Mouse (Mus musculus) WW6 (cell line): ENCODE results near the gene Hltf.
"Not testable (repeated sequence)": the region's sequence is repeated elsewhere in the genome, so short reads cannot be mapped to it uniquely, and the experiment has no call there.

Experiments used
- DNase-seq: peaks from one replicate; pipeline ENCODE4 v3.0.0-alpha.2; 2013; ENCODE audit warnings: low read depth, low spot score

The Hltf gene

DNA sequence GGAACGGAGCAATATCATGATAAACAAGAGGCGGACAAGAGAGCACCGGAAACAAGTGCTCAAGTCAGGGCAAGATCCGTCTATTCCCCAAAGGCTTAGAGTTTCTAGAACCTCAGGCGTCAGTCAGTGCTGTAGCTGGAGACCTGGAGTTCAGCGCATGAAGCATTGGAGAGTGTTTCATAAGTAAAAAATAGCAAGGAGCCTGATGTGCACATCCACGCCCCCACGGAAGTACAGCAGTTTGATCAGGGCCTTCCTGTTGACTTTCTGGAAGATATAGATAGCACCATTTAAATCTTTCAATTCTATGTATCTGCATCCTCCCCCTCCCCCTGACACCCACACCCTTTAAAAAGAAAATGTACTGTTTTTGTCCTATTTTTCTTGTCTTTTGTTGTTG is 46.7 kb downstream of the Hltf start:
- no peak for DNase-seq

DNA sequence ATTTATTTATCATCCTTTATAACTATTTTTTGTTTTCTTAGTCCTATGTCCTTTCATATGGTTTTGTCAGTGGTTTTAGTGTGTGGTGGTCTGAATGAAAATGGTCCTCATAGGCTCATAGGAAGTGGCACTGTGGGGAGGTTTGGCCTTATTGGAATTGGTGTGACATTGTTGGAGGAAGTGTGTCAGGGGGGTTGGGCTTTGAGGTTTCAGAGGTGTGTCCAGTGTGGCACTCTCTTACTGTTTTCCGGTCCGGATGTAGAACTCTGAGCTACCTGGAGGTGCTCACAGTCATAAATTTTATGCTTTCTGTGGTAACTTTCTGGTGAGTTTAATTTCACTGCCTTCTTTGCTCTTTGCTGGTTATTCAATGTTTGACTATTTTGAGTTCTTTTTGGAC is 47.2 kb downstream of the Hltf start:
- DNase-seq: no peak

DNA sequence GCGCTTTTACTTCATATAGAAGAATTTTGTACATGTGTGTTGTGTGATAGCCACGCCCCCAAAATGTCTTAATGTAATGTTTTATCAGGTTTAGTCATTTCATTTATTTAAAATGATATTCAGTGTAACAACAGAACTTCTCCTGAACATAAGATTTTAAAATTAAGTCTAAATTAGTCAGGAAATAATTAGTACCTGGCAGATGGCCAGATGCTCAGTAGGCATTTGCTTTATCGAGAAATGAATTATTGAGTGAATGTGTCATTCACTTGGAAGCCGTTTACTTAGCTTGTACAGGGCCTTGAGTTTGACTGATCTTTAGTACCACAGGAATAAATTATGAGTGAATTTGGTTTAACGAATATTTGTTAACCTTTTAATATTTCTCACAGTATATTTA is 51.3 kb downstream of the Hltf start:
- no peak for DNase-seq

DNA sequence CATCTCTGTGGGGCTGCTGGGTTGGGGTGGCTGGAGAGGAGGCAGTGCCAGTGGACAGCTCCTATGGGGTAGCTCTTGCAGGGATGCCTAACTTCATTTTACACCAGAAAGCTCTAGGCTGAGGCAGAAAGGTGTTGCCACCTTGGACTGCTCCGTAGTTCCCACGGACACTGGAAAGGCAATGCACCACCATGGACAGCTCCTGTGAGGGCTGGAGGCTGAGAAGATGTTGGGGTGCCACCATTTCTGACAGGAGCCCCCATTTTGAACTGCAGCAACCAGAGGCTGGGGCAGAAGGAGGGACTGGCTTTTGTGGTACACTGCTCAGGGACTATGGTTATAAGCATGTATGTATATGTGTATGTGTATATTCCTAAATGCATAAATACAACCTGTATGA is 54.3 kb downstream of the Hltf start:
- DNase-seq: no peak

DNA sequence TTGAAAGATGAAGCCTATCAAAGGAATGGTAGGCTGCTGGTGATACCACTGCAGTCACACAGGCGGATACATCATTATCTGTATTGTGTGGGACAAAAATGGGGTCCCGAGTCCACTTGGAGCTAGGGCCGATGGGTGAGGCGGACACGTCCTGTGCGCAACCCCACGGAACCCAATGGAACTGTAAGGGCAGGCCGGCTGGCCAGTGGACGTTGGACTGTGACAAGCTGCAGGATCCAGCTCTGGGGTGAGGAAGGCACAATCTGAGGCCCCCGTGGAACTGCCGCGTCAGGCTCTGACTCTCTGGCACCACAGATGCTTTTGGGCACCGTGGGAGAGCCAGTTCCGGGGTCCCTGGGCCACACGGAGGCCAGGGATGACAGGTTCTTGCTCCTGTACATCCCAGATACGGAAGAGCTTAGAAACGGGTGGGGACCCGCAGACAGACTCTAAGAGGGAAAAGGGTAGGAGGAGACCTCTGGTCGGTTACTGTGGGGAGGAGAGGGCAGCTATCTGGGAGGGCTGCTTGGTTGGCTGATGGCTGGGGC is 61.5 kb downstream of the Hltf start:
- no peak for DNase-seq

DNA sequence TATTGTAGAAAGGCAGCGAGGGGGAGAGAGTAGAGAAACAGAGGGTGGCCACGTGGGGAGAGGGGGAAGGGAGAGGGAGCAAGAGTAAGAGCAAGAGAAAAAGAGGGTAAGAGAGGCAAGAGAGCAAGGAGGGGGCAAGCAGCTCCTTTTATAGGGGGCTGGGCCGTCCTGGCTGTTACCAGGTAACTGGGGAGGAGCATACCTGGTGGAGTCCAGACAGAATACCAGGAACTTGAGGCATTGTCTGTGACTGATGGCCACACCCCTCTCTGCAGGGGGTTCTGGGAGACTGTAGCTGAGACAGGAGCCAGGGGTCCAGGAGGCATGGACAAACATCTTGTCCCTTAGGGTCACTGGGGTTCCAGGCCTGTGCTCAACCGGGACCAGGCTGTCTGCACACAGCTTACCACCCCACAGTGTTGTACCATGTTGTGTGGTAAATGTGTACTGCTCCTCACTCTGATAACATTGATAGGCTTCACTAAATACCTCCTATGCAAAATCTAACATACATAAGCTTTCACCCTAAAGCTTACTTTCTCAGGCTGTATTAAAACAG is 62.2 kb downstream of the Hltf start:
- DNase-seq: peak; percentile 36

DNA sequence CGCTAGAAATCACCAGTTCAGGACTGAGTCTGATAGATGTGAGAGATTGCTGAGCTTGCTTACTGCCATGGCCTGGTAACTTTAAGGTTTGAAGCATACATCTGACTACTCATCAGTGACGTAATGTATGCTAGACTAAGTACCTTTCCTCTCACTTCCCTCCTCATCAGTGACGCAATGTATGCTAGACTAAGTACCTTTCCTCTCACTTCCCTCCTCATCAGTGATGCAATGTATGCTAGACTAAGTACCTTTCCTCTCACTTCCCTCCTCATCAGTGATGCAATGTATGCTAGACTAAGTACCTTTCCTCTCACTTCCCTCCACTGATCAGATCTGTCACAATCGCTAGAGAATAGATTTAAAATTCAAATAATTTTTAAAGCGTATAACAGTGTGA is 64.0 kb downstream of the Hltf start:
- DNase-seq: not testable (repeated sequence)

DNA sequence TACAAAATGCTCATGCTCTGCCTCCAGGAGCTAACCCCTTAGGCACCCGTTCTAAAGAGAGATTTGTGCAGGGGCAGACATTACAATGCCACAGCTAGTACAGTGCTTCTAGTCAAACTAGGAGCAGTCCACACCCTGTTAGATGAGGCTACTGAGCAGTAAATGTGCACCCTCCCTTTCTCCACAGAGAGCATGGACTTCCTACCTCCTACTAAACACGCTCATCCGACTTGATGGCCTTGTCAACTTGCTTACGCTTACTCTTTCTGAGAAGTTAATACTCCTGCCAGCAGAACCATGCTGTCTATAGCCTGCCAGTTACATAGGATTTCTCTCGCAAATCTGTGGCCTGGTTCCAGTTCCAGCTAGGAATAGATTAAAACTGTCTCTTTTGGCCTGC is 68.0 kb downstream of the Hltf start:
- no peak for DNase-seq

DNA sequence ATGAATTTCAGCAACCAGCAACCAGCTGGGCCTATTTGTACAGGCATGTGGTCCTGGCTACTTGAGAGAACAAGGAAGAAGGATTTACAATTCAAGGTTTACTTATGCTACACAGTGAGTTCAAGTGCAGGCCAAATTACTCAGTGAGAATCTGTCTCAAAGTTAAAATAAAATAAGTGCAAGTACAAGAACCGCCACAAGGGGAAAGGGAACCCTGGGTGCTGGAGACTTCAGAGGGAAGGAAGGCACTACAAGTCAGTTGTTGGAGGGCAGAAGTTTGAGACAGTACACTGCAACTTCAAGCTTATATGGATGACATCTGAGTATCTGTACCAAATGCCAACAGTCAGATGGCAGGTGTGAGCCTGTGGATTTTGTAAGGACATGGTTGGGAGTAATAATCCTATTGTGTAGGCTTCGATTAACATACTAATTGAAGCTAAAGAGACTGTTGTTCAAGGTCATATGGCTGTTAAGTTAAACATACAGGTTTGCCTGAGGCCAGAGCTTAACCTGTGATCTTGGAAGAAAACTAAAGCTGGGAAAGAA is 69.5 kb downstream of the Hltf start:
- no peak for DNase-seq

DNA sequence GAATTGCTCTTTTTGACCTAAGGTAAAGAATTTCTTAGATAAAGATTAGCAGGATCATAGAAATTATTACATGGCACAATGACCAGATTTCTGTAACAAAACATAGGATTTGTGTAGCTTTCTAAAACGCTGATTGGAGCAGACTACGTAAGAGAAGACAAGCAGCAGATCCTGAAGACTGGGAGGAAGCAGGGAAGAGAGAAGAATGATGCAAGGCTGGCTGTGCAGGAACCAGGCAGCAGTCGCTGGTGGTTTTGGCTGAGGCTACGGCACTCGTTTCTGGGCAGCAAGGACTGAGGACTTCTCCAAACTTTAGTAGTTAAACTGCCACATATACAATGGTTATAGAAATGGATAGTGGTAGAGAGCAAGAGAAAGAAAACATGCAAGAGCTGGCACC is 71.9 kb downstream of the Hltf start:
- DNase-seq: no peak

DNA sequence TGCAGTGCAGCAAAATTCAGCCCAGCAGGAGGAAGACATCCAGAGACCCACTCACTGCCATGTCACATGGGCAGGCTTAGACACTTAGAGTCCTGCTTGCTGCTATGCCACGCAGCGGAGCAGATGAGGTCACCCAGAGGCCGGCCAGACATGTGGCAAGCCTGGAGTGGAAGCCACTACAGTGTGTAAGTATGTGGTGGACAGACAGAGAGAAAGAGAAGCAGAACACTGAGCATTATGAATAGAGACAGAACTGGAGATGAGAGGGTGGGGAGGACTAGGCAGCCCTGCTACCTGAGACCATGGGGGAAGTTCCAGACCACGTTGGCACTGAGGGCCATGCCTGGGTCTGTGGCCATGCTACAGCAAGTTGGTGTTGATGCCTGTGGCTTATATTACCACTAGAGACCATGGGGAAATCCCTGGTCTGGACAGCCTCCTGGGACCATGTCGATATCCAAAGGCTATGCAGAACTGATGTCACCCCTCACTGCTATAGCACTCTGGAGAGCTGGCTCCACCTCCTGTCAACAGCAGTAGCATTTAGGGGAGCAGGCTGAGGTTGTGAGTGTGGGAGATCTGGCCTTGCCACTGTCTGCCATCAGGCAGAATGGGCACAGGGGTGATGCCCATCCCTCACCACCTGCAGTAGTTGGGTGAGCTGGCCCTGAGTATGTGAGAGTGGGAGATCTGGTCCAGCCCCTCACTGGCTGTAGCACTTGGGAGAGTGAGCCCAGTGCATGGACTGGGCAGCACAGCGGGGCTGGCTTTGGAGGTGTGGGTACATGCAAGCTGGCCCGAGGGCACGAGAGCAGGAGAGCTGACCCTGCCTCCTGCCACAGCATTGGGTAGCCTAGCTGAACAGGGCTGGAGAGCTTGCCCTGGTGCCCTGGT is 73.1 kb downstream of the Hltf start:
- no peak for DNase-seq

DNA sequence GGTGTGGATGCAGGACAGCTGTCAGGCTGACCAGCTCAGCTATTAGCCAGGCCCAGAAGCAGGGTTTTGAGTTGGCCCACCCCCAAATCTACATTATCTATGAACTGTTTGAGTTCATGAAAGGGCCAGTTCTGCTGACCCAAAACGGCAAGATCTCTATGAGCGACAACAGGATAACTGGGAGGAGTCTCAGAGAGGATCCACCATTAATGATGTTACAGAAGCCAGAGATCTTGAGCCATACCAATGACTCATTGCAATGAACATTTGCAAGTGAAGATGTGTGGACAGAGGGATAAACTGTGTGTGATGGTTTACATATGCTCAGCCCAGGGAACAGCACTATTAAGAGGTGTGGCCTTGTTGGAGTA is 73.7 kb downstream of the Hltf start:
- DNase-seq: no peak

DNA sequence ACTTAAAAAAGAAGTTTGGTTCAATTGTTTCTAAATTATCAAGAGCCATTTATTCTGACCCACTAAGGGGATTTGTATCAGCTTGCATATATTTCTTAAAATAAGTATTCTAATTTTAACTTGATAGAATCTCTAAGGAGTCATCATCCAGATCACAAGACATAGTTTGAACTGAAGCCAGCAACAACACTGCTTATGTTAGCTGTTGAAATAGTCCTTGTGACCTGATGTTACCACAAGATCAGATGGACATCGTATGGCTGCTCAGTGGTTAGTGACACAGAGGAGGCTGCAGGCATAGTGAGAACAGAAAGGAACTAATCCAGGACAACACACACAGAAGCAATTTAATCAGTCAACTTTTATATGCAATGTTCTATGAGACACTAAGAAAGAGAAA is 75.1 kb downstream of the Hltf start:
- DNase-seq: no peak

DNA sequence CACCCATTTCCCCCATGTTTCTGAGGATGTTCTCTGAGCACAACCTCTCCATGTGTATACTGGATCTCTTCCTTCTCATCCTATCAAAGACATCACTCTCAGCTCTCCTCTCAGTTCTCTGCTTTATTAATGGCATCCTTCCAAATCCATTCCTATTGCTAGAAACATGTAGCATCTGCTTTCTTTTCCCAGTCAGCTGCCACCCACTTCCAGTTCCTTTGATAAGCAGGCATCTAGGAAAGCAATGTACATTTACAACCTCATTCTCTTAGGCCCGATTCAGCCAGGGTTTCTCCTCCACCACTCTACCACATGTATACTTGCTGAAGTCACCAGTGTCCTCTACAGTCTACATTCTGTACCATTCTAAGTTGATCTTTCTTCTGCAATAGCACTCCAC is 76.1 kb downstream of the Hltf start:
- no peak for DNase-seq

DNA sequence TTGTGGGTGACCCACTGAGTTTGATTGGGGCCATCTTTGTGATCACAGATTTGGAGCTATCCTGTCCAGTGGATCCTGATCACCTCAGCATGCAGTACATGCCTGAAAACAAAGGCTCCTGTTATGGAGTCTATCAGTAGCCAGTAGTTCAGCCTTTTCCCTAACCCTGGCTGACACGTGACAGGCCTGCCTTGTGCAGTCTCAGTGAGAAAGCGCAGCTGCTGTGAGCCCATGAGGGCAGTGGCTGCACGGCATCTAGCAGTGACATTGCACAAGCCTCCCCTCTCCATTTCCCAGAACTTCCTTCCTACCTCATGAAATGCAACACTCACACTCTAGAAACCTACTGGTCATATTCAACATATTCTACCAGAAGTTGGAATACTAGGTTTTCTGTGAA is 76.9 kb downstream of the Hltf start:
- no peak for DNase-seq

DNA sequence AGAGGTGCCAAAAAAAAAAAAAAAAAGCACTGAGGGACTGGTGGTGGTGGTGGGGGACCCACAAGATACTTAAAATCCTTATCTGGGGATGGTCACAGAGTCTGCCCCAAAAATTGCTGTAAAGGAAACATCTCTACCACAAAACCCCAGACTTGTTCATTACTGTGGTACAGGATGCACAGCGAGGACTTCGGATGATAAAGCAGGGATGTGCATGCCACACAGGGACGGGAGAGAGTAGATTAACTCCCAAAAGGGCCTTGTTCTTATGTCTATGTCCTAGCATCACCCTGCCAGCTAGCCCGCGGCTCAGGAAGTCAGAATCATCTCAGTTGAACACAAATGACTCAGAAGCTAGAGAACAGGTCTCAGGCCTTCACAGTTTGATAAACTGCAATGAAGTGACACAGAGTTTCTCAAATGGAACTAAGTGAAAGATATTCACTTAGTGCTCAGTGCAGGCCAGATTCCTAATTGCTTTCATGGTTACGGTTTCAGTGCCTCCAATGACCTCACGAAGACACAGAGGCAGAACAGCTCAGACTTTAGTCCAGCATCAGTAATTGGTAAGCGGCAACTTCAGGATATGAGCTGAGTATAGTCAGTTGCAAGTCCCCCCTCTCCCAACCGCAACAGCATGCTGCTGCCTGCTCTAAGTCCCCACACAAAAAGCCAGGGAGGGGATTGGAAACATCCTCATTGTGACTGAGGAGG is 79.4 kb downstream of the Hltf start:
- no peak for DNase-seq

DNA sequence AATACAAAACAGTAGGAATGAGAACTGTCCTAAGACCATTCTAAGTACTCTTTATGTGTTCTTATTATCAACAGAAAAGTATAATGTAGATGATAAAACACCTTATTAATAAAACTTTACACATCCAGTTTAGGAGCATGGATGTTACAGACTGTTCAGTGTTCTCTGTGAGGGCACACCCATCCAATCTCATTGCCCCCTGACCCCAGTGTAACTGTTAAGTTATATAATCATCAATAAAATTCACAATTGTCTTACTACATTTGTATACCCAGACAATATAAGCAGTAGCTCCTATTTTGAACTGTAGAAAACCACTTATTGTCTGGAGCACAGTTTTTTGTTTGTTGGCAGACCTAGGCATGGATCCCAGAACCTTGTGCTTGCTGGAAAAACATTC is 83.6 kb downstream of the Hltf start:
- no peak for DNase-seq

DNA sequence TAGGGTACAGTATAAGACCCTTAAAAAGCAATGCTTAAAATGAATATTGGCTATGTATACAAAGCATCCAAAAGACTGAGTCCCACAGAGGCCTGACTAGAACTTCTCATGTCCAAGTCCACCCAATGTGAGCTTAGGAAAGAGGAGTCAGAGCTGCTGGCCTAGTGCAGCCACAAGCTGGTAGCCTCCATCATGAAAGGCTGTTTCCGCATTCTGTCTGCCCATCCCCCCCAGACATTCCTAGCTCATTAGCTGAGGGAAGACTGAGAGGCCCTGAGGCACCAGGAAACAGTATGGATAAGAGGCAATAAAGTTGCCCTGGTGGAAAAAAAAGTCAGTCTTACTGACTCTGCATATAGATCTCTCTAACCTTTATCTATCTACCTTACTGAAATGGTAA is 84.1 kb downstream of the Hltf start:
- no peak for DNase-seq

DNA sequence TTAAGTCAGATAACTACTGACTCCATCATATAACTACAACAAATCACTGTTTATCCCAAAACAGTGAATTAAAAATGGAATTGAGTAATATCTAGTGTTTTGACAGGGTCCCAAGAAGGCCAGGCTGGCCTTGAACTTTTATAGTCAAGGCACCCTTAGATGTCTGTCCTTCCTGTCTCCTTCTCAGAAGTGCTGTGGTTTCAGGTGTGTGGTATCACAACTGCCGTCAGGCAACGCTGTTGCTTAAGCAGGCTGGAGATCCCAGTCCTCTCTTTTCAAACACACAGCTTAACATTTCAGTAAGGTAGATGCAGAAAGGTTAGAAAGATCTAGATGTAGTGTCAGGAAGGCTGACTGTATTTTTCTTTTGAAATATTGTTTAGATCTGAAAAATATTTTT is 84.5 kb downstream of the Hltf start:
- DNase-seq: no peak

DNA sequence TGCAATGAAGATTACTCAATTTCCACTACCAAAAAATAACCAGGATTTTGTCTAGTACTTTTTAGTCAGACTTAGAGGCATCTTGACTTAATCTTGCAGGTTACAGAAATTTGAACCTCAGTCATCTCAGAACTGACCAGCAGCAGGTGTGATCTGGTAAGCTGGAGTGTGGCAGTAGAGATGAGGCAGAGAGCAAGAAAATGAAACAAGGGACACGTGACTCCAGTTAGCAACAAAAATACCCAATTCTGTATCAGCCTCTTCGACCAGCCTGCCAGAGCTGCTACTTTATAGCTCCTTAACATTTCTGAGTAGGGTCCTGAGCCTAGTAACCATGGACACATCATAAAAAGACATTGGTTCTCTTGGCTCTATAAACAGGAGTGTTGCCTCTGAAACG is 85.0 kb downstream of the Hltf start:
- DNase-seq: no peak

DNA sequence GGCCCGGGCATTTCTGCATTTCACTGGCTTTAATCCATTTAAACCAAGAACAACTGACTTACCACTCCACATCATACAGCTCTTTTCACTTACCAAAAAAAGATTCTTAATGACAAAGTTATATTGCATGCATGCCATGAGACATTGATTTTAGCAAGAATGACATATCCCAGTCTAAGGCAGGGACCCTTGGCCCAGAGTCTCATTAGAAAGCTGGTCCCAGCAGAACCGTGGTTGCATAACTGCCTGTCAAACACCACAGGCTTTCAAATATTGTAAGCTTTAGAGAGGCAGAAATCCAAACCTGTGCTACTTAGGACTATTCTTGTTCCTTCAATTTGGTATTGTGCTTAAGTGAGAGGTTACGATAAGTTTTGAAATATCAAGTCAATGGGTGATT is 86.1 kb downstream of the Hltf start:
- DNase-seq: no peak

DNA sequence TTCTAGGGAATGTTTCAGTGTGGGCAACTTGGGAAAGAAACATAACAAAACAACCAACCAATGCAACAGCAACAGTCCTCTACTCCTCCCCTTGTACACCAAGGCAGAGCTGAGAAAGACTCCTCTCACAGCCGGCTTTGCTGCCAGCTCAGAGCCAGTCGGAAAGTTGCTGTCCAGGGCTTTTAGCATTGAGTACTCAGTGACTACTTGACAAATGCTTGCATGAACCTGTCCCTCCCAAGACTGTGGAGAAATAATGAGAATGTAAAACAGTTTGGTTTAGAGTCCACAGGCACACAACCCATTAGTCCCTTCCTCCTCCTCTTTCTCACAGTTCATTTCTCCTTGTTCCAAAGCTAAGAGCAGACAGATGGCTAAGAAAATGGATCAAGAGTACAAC is 86.8 kb downstream of the Hltf start:
- DNase-seq: no peak
